Mouse (Mus musculus) midbrain, embryonic 14.5 days (tissue): Measurements from ENCODE around the gene Rnd1. TPM values are rescaled to one million over a fixed set of nuclear protein-coding genes. Genes with fewer than 3 reads are reported as not detected.

Experiments used
- ATAC-seq: fragments of 200-750 bp; cut with Nextera tagmentation; 2 replicates; pipeline ENCODE4 v1.8.0; 2017; ENCODE audit warnings: moderate number of reproducible peaks, moderate library complexity; ENCODE audit not compliant: low FRiP score, low TSS enrichment
- DNase-seq: peaks from one replicate; pipeline ENCODE4 v3.0.0-alpha.2; 2015
- H3K27ac ChIP-seq: fragments of 300-500 bp; sonication (generic); replicated peaks from 2 replicates; pipeline ENCODE4 v1.5.1; 2014; ENCODE audit warnings: mild to moderate bottlenecking, low read depth, low read length, moderate library complexity
- H3K27me3 ChIP-seq: fragments of 300-500 bp; sonication (generic); 2 replicates; pipeline ENCODE4 v1.6.1; 2014; ENCODE audit warnings: low read length, control low read depth, mixed read lengths; ENCODE audit not compliant: control insufficient read depth, insufficient read depth
- H3K36me3 ChIP-seq: fragments of 300-500 bp; sonication (generic); 2 replicates; pipeline ENCODE4 v1.6.1; 2014; ENCODE audit warnings: low read length, control low read depth; ENCODE audit not compliant: control insufficient read depth, insufficient read depth
- H3K4me1 ChIP-seq: fragments of 300-500 bp; sonication (generic); 2 replicates; pipeline ENCODE4 v1.6.1; 2014; ENCODE audit warnings: mild to moderate bottlenecking, antibody characterized with exemption, low read length, control low read depth; ENCODE audit not compliant: control insufficient read depth, insufficient read depth
- H3K4me2 ChIP-seq: fragments of 300-500 bp; sonication (generic); 2 replicates; pipeline ENCODE4 v1.6.1; 2014; ENCODE audit warnings: mild to moderate bottlenecking, low read length, moderate library complexity
- H3K4me3 ChIP-seq: fragments of 300-500 bp; sonication (generic); replicated peaks from 2 replicates; pipeline ENCODE4 v1.5.1; 2014; ENCODE audit warnings: low read depth, low read length
- H3K9ac ChIP-seq: fragments of 300-500 bp; sonication (generic); replicated peaks from 2 replicates; pipeline ENCODE4 v1.6.1; 2014; ENCODE audit warnings: mild to moderate bottlenecking, low read length, moderate library complexity
- H3K9me3 ChIP-seq: fragments of 300-500 bp; sonication (generic); 2 replicates; pipeline ENCODE4 v1.6.1; 2016; ENCODE audit warnings: low read length, control low read depth, mixed read lengths; ENCODE audit not compliant: control insufficient read depth
- WGBS: fragments of 180-500 bp; shearing (Covaris S2); extraction: QIAGEN DNeasy Blood & Tissue Kit; methylation state at CpG from one replicate; pipeline ENCODE4 v1.1.7; 2014; 5-methylcytosine and 5-hydroxymethylcytosine counted together
- polyA plus RNA-seq: library from polyadenylated mRNA; unstranded; fragments of >200 nt; fragmentation: Nextera tagmentation; extraction: Ambion mirVana; gene quantifications from 2 replicates; pipeline ENCODE4 v1.2.1, GENCODE M21; 2014

Rnd1 gene
- polyA plus RNA-seq, 1 experiment from 2014 or later, result 7.4 TPM

GRCm38 (mm10) chr15:98629464-98629863 is 47.8 kb downstream of the Rnd1 start:
- Histone ChIP-seq H3K4me3 (no peak overlapping the region), H3K27ac (peak overlapping the region; percentile 73; the same call in 1 of the 2 replicates), H3K27me3 (peaks cover 12% of the 10 kb centered on the region; the same call in 1 of the 2 replicates), H3K4me1 (peaks cover 34% of the 10 kb centered on the region), H3K36me3 (no peaks in the 10 kb centered on the region), H3K9me3 (no peaks in the 10 kb centered on the region), H3K4me2 (no peak overlapping the region; the same call in 1 of the 2 replicates), H3K9ac (peak overlapping the region; percentile 13; the same call in 1 of the 2 replicates)
- ATAC-seq, result no peak
- 65% methylated on average over 6 of the region's 6 CpGs for WGBS
- no peak for DNase-seq

DNA sequence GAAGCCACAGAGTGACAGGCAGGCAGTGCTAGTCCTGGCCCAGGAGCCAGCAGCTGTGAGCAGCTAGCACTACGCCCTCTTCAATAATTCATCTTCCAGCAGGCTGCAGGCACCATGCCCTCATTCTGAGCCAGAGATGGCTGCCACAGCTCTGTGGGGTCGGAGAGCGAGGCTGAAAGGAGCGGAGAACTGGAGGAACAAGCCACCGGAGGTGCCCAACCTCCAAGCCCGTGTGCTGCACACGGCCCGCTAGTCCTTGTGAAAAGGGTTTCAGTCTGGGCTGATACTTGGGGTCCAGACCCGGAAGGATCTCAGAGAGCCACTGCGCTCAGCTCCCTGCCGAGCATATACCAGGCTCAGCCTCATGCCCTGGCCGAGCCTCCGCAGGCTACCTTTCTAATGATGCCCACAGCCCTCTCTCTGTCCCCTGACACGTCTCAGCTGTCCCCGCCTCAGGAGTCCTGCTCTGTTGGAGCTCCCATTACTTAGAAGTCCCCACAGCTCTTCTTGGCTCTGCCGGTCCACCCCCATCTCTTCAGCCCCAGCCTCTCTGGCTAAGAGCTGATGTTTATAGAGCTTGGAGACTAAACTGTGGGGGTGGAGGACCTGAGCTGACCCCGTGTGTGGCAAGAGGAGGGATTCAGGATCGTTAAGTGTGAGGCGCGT is 48.5 kb downstream of the Rnd1 start:
- DNase-seq, result peak; percentile 78
- H3K36me3 ChIP-seq, result no peaks in the 10 kb centered on the region
- peak overlapping the region; percentile 73 for H3K27ac ChIP-seq
- H3K9ac ChIP-seq, result peak overlapping the region; percentile 13
- H3K27me3 ChIP-seq, result peaks cover 12% of the 10 kb centered on the region; the same call in 1 of the 2 replicates
- peak overlapping the region; percentile 47 for H3K4me2 ChIP-seq
- WGBS, result 5% methylated on average over 20 of the region's 20 CpGs
- peak overlapping the region; percentile 12 for H3K4me3 ChIP-seq
- H3K4me1 ChIP-seq, result peaks cover 34% of the 10 kb centered on the region
- ATAC-seq, result no peak
- H3K9me3 ChIP-seq, result no peaks in the 10 kb centered on the region

GRCm38 (mm10) chr15:98626487-98627212 is 50.6 kb downstream of the Rnd1 start:
- Histone ChIP-seq H3K27ac (no peak overlapping the region), H3K9ac (no peak overlapping the region), H3K4me3 (no peak overlapping the region), H3K9me3 (no peaks in the 10 kb centered on the region), H3K4me1 (peaks cover 17% of the 10 kb centered on the region), H3K4me2 (no peak overlapping the region), H3K36me3 (no peaks in the 10 kb centered on the region), H3K27me3 (peaks cover 12% of the 10 kb centered on the region; the same call in 1 of the 2 replicates)
- ATAC-seq, result no peak
- WGBS, result 67% methylated on average over 7 of the region's 7 CpGs
- no peak for DNase-seq

GRCm38 (mm10) chr15:98626078-98626477 is 51.2 kb downstream of the Rnd1 start:
- WGBS, result 20% methylated on average over 8 of the region's 8 CpGs
- no peak for ATAC-seq
- peaks cover 12% of the 10 kb centered on the region for H3K4me1 ChIP-seq
- H3K4me3 ChIP-seq, result no peak overlapping the region
- H3K4me2 ChIP-seq, result no peak overlapping the region
- no peaks in the 10 kb centered on the region for H3K9me3 ChIP-seq
- no peak for DNase-seq
- no peaks in the 10 kb centered on the region for H3K36me3 ChIP-seq
- H3K27ac ChIP-seq, result no peak overlapping the region
- peaks cover 12% of the 10 kb centered on the region; the same call in 1 of the 2 replicates for H3K27me3 ChIP-seq
- no peak overlapping the region for H3K9ac ChIP-seq

- ATAC-seq, result no peak
- WGBS, result 56% methylated on average over 5 of the region's 5 CpGs
- H3K4me1 ChIP-seq, result peaks cover 3% of the 10 kb centered on the region; the same call in 1 of the 2 replicates
- no peak for DNase-seq
- H3K4me2 ChIP-seq, result no peak overlapping the region
- no peaks in the 10 kb centered on the region for H3K9me3 ChIP-seq
- H3K27ac ChIP-seq, result no peak overlapping the region
- no peaks in the 10 kb centered on the region for H3K36me3 ChIP-seq
- H3K4me3 ChIP-seq, result no peak overlapping the region
- no peak overlapping the region for H3K9ac ChIP-seq
- H3K27me3 ChIP-seq, result no peaks in the 10 kb centered on the region
Measured at GRCm38 (mm10) chr15:98623361-98623821, 53.9 kb downstream of the Rnd1 start.

GRCm38 (mm10) chr15:98622721-98623120 is 54.5 kb downstream of the Rnd1 start:
- no peaks in the 10 kb centered on the region for H3K4me1 ChIP-seq
- ATAC-seq (no peak), DNase-seq (no peak)
- no peaks in the 10 kb centered on the region for H3K36me3 ChIP-seq
- H3K4me3 ChIP-seq, result no peak overlapping the region
- H3K9ac ChIP-seq, result no peak overlapping the region
- no peak overlapping the region for H3K27ac ChIP-seq
- H3K4me2 ChIP-seq, result no peak overlapping the region
- H3K27me3 ChIP-seq, result no peaks in the 10 kb centered on the region
- 25% methylated on average over 6 of the region's 6 CpGs for WGBS
- H3K9me3 ChIP-seq, result no peaks in the 10 kb centered on the region

- Histone ChIP-seq H3K36me3 (no peaks in the 10 kb centered on the region), H3K4me2 (no peak overlapping the region), H3K9me3 (no peaks in the 10 kb centered on the region), H3K4me1 (no peaks in the 10 kb centered on the region), H3K27me3 (no peaks in the 10 kb centered on the region), H3K27ac (no peak overlapping the region), H3K9ac (no peak overlapping the region), H3K4me3 (no peak overlapping the region)
- WGBS, result 10% methylated on average over 7 of the region's 7 CpGs
- ATAC-seq (no peak), DNase-seq (no peak)
Measured at GRCm38 (mm10) chr15:98622199-98622598, 55.1 kb downstream of the Rnd1 start.

- Histone ChIP-seq H3K9me3 (no peaks in the 10 kb centered on the region), H3K4me2 (no peak overlapping the region), H3K36me3 (no peaks in the 10 kb centered on the region), H3K4me1 (0 out of 2 replicates have a peak, but pooled peaks cover 4% of the 10 kb centered on the region), H3K4me3 (no peak overlapping the region), H3K27me3 (0 out of 2 replicates have a peak, but pooled peaks cover 5% of the 10 kb centered on the region), H3K27ac (no peak overlapping the region), H3K9ac (no peak overlapping the region)
- ATAC-seq (no peak), DNase-seq (peak; percentile 88)
- 1% methylated on average over 12 of the region's 12 CpGs for WGBS
Measured at GRCm38 (mm10) chr15:98617176-98617537, 60.1 kb downstream of the Rnd1 start.
